Mouse (Mus musculus): ENCODE measurements around the gene Hebp1. TPM values are rescaled to one million over a fixed set of nuclear protein-coding genes. Genes with fewer than 3 reads are reported as not detected.

The Hebp1 gene
- polyA plus RNA-seq, 1 experiment = 33.8 TPM

- 35% methylated on average over 6 of the region's 6 CpGs for WGBS
- DNase-seq = no peak
- H3K4me1 ChIP-seq (ENCODE audit: control insufficient read depth, insufficient read depth, low read length) = no peaks in the 10 kb centered on the region
- no peak for TF ChIP-seq CTCF (IDR thresholded peaks at IDR 0.05; ENCODE audit: insufficient read depth, low read length)
- TF ChIP-seq POLR2A (IDR thresholded peaks at IDR 0.05; ENCODE audit: borderline replicate concordance, extremely low read depth, low read depth, low read length) = no peak
- no peak overlapping the region for H3K4me3 ChIP-seq (replicated peaks; ENCODE audit: extremely low read depth, low read depth, low read length)
Measured at GRCm38 (mm10) chr6:135113114-135113436, 84.7 kb downstream of the Hebp1 start.

GRCm38 (mm10) chr6:135112411-135113113 lies 85.3 kb downstream of the Hebp1 start:
- WGBS = 37% methylated on average over 7 of the region's 7 CpGs
- Histone ChIP-seq H3K4me3 (replicated peaks; ENCODE audit: extremely low read depth, low read depth, low read length) (no peak overlapping the region), H3K4me1 (ENCODE audit: control insufficient read depth, insufficient read depth, low read length) (no peaks in the 10 kb centered on the region)
- DNase-seq = no peak
- TF ChIP-seq POLR2A (IDR thresholded peaks at IDR 0.05; ENCODE audit: borderline replicate concordance, extremely low read depth, low read depth, low read length) (no peak), CTCF (IDR thresholded peaks at IDR 0.05; ENCODE audit: insufficient read depth, low read length) (no peak)

- DNase-seq = no peak
- WGBS = 90% methylated on average over 6 of the region's 6 CpGs
- Histone ChIP-seq H3K4me1 (ENCODE audit: control insufficient read depth, insufficient read depth, low read length) (no peaks in the 10 kb centered on the region), H3K4me3 (replicated peaks; ENCODE audit: extremely low read depth, low read depth, low read length) (no peak overlapping the region)
- TF ChIP-seq CTCF (IDR thresholded peaks at IDR 0.05; ENCODE audit: insufficient read depth, low read length) = no peak
Measured at GRCm38 (mm10) chr6:135107014-135107413, 90.8 kb downstream of the Hebp1 start.

- no peak overlapping the region for H3K4me3 ChIP-seq (replicated peaks; ENCODE audit: extremely low read depth, low read depth, low read length)
- WGBS = 52% methylated on average over 5 of the region's 5 CpGs
- DNase-seq = no peak
- no peaks in the 10 kb centered on the region for H3K4me1 ChIP-seq (ENCODE audit: control insufficient read depth, insufficient read depth, low read length)
- TF ChIP-seq POLR2A (IDR thresholded peaks at IDR 0.05; ENCODE audit: borderline replicate concordance, extremely low read depth, low read depth, low read length) (no peak), CTCF (IDR thresholded peaks at IDR 0.05; ENCODE audit: insufficient read depth, low read length) (no peak)
Measured at GRCm38 (mm10) chr6:135102736-135103303, 95.0 kb downstream of the Hebp1 start.

GRCm38 (mm10) chr6:135100787-135101472 lies 96.9 kb downstream of the Hebp1 start:
- H3K4me3 ChIP-seq (replicated peaks; ENCODE audit: extremely low read depth, low read depth, low read length) = no peak overlapping the region
- H3K4me1 ChIP-seq (ENCODE audit: control insufficient read depth, insufficient read depth, low read length) = no peaks in the 10 kb centered on the region
- WGBS = 79% methylated on average over 15 of the region's 15 CpGs
- no peak for DNase-seq
- no peak for TF ChIP-seq CTCF (IDR thresholded peaks at IDR 0.05; ENCODE audit: insufficient read depth, low read length)
- TF ChIP-seq POLR2A (IDR thresholded peaks at IDR 0.05; ENCODE audit: borderline replicate concordance, extremely low read depth, low read depth, low read length) = no peak

GRCm38 (mm10) chr6:135092798-135093470 lies 104.9 kb downstream of the Hebp1 start:
- Histone ChIP-seq H3K4me3 (replicated peaks; ENCODE audit: extremely low read depth, low read depth, low read length) (no peak overlapping the region), H3K4me1 (ENCODE audit: control insufficient read depth, insufficient read depth, low read length) (no peaks in the 10 kb centered on the region)
- 92% methylated on average over 12 of the region's 12 CpGs for WGBS
- no peak for DNase-seq
- TF ChIP-seq POLR2A (IDR thresholded peaks at IDR 0.05; ENCODE audit: borderline replicate concordance, extremely low read depth, low read depth, low read length) = no peak
- no peak for TF ChIP-seq CTCF (IDR thresholded peaks at IDR 0.05; ENCODE audit: insufficient read depth, low read length)

- DNase-seq = no peak
- WGBS = 67% methylated on average over 4 of the region's 4 CpGs
- TF ChIP-seq CTCF (IDR thresholded peaks at IDR 0.05; ENCODE audit: insufficient read depth, low read length) (no peak), POLR2A (IDR thresholded peaks at IDR 0.05; ENCODE audit: borderline replicate concordance, extremely low read depth, low read depth, low read length) (no peak)
- Histone ChIP-seq H3K4me1 (ENCODE audit: control insufficient read depth, insufficient read depth, low read length) (no peaks in the 10 kb centered on the region), H3K4me3 (replicated peaks; ENCODE audit: extremely low read depth, low read depth, low read length) (no peak overlapping the region)
Measured at GRCm38 (mm10) chr6:135090661-135091060, 107.2 kb downstream of the Hebp1 start.

GRCm38 (mm10) chr6:135089786-135090185 lies 108.0 kb downstream of the Hebp1 start:
- TF ChIP-seq POLR2A (IDR thresholded peaks at IDR 0.05; ENCODE audit: borderline replicate concordance, extremely low read depth, low read depth, low read length) (no peak), CTCF (IDR thresholded peaks at IDR 0.05; ENCODE audit: insufficient read depth, low read length) (no peak)
- H3K4me3 ChIP-seq (replicated peaks; ENCODE audit: extremely low read depth, low read depth, low read length) = no peak overlapping the region
- DNase-seq = no peak
- H3K4me1 ChIP-seq (ENCODE audit: control insufficient read depth, insufficient read depth, low read length) = no peaks in the 10 kb centered on the region
- 47% methylated on average over 8 of the region's 8 CpGs for WGBS

- H3K4me3 ChIP-seq (replicated peaks; ENCODE audit: extremely low read depth, low read depth, low read length) = no peak overlapping the region
Measured at GRCm38 (mm10) chr6:135087721-135088451, 109.9 kb downstream of the Hebp1 start.

More at GRCm38 (mm10) chr6:135087721-135088451, 109.9 kb downstream of the Hebp1 start:
- 13% methylated on average over 19 of the region's 19 CpGs for WGBS
- no peaks in the 10 kb centered on the region for H3K4me1 ChIP-seq (ENCODE audit: control insufficient read depth, insufficient read depth, low read length)
- TF ChIP-seq POLR2A (IDR thresholded peaks at IDR 0.05; ENCODE audit: borderline replicate concordance, extremely low read depth, low read depth, low read length) (no peak), CTCF (IDR thresholded peaks at IDR 0.05; ENCODE audit: insufficient read depth, low read length) (peak; percentile 75)
- DNase-seq = peak; percentile 75

Other genes starting within 250 kb of the Hebp1 start
- 1.2 and 1.7 TPM in 2 replicates for gene Apold1, start 216.3 kb downstream of the Hebp1 start, polyA plus RNA-seq (2012; rRNA removed)
- 35.8 and 55.7 TPM in 2 replicates for gene Ddx47, start 186.4 kb downstream of the Hebp1 start, polyA plus RNA-seq (2012; rRNA removed)
- 281 and 352 TPM in 2 replicates for gene Gprc5a, start 132.4 kb downstream of the Hebp1 start, polyA plus RNA-seq (2012; rRNA removed)
- gene Gprc5d, start 79.7 kb downstream of the Hebp1 start, polyA plus RNA-seq (2012; rRNA removed) = 0.17 TPM in 1 of 2 replicates, not detected in the other
- gene Fam234b, start within 50 bp of the Hebp1 start, polyA plus RNA-seq (2012; rRNA removed) = 6.3 and 9.2 TPM in 2 replicates
- 1.4 TPM in 2 replicates for gene Gsg1, start 56.3 kb upstream of the Hebp1 start, polyA plus RNA-seq (2012; rRNA removed)
- gene Pbp2, start 112.4 kb upstream of the Hebp1 start, polyA plus RNA-seq (2012; rRNA removed) = 0.15 TPM in 1 of 2 replicates, not detected in the other
- 105 and 215 TPM in 2 replicates for gene Emp1, start 164.5 kb upstream of the Hebp1 start, polyA plus RNA-seq (2012; rRNA removed)